Mouse (Mus musculus): Measurements from ENCODE around the gene Capn1. TPM values are rescaled to one million over a fixed set of nuclear protein-coding genes. Genes with fewer than 3 reads are reported as not detected.

The Capn1 gene
- polyA plus RNA-seq, 1 experiment from 2014 or later, result 2.4 TPM

DNA sequence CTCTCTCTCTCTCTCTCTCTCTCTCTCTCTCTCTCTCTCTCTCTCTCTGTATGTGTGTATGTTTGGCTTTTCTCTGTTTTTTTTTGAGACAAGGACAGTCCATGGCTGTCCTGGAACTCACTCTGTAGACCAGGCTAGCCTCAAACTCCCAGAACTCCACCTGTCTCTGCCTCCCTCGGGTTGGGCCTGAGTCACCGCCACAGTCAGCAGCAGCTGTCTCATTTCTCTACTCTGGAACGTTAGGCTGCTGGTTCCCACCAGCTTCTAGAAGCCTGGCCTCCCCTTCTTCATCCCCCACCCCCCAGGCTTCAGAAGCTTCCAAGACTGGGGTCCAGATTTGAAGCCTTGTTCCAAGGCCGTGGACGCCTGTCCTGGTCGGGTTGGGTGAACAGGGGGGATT is 26.1 kb downstream of the Capn1 start:
- Histone ChIP-seq H3K9ac (replicated peaks; ENCODE audit: low read length) (no peak overlapping the region), H3K4me3 (replicated peaks; ENCODE audit: low read depth, low read length) (0 out of 2 replicates have a peak overlapping the region, but pooled peaks have one; percentile 15), H3K27me3 (ENCODE audit: control insufficient read depth, insufficient read depth, low read length) (no peaks in the 10 kb centered on the region), H3K4me2 (ENCODE audit: low read length) (peak overlapping the region; percentile 47; the same call in 1 of the 2 replicates), H3K36me3 (ENCODE audit: control insufficient read depth, insufficient read depth, low read length) (no peaks in the 10 kb centered on the region), H3K9me3 (ENCODE audit: control insufficient read depth, low read length) (no peaks in the 10 kb centered on the region), H3K27ac (replicated peaks; ENCODE audit: low read depth, low read length) (peak overlapping the region; percentile 70), H3K4me1 (ENCODE audit: control insufficient read depth, insufficient read depth, low read length) (peaks cover 7% of the 10 kb centered on the region; the same call in 1 of the 2 replicates)
- no peak for DNase-seq
- no peak for ATAC-seq (ENCODE audit: low FRiP score, low TSS enrichment)
- WGBS, result 70% methylated on average over 6 of the region's 6 CpGs

DNA sequence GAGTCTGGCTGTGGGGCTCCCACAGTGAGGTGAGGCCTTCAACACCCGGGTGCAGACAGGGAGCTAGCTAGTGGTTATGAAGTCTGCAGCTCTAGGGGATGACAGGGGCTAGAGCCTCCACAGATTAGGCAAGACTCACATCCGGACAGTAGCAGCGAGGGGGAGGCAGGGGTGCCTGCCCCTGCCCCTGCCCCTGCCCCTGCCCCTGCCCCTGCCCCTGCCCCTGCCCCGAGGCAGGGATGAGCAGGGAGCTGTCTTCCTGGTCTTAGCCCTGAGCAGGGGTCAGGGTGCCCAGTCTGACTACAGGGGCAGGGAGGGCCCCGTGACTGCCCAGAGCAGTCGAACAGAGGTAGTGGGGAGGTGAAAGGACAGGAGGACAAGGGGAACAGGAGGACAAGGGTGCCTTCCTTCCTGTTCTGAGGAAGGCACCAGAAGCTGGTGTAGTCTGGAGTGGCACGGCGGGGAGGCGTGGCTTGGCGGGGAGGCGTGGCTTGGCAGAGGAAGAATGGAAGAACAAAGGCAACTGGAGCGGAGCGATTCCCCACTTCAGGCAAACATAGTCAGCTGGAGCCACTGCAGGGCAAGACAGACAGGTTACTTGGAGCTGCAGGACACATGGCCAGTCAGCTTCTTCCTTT is 26.8 kb downstream of the Capn1 start:
- Histone ChIP-seq H3K27ac (replicated peaks; ENCODE audit: low read depth, low read length) (peak overlapping the region; percentile 70), H3K27me3 (ENCODE audit: control insufficient read depth, insufficient read depth, low read length) (no peaks in the 10 kb centered on the region), H3K9ac (replicated peaks; ENCODE audit: low read length) (peak overlapping the region; percentile 45; the same call in 1 of the 2 replicates), H3K4me1 (ENCODE audit: control insufficient read depth, insufficient read depth, low read length) (peaks cover 7% of the 10 kb centered on the region; the same call in 1 of the 2 replicates), H3K36me3 (ENCODE audit: control insufficient read depth, insufficient read depth, low read length) (no peaks in the 10 kb centered on the region), H3K9me3 (ENCODE audit: control insufficient read depth, low read length) (no peaks in the 10 kb centered on the region), H3K4me3 (replicated peaks; ENCODE audit: low read depth, low read length) (0 out of 2 replicates have a peak overlapping the region, but pooled peaks have one; percentile 15), H3K4me2 (ENCODE audit: low read length) (peak overlapping the region; percentile 47)
- ATAC-seq (ENCODE audit: low FRiP score, low TSS enrichment) (peak; percentile 60; the same call in 1 of the 2 replicates), DNase-seq (peak; percentile 85)
- WGBS, result 9% methylated on average over 13 of the region's 13 CpGs

DNA sequence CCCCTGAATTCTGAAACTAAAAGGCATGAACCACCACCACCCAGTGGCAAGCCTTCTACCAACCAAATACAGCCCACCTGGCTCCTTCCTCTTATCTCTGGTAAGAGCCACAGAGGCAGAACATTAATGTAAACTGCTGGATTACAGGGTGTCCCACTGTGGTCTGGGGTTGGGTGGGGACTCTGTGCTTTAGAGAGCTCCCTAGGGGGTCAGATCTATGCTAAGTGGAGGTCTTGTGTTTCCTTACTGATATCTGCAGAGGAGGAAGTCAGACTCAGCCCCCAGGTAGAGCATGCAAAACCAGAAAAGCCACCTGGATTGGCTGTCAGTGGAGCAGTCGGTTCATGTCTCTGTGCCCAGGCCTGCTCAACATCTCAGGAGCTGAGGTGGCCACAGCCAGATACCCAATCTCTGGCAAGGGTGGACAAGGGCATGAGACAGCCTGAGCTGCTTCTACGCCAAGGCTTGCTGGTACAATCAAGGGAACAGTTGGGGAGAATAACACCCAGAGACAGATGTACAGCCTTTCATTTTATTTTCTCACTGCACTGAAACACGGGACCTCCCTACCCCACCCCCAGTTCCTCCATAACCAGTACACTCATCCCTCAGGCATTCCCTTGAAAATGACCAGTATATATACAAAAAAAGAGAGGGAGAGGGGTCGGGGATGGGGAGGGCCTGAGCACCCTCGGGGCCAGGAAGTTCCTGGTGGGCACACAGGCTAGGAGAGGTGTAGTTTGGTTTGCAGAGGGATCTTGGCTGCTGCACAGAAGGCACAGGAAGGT is 27.5 kb downstream of the Capn1 start:
- Histone ChIP-seq H3K4me1 (ENCODE audit: control insufficient read depth, insufficient read depth, low read length) (peaks cover 7% of the 10 kb centered on the region; the same call in 1 of the 2 replicates), H3K4me2 (ENCODE audit: low read length) (no peak overlapping the region), H3K9me3 (ENCODE audit: control insufficient read depth, low read length) (no peaks in the 10 kb centered on the region), H3K36me3 (ENCODE audit: control insufficient read depth, insufficient read depth, low read length) (no peaks in the 10 kb centered on the region), H3K4me3 (replicated peaks; ENCODE audit: low read depth, low read length) (no peak overlapping the region), H3K27me3 (ENCODE audit: control insufficient read depth, insufficient read depth, low read length) (no peaks in the 10 kb centered on the region), H3K9ac (replicated peaks; ENCODE audit: low read length) (no peak overlapping the region), H3K27ac (replicated peaks; ENCODE audit: low read depth, low read length) (peak overlapping the region; percentile 70)
- ATAC-seq (ENCODE audit: low FRiP score, low TSS enrichment), result no peak
- WGBS, result 78% methylated on average over 5 of the region's 5 CpGs
- no peak for DNase-seq

DNA sequence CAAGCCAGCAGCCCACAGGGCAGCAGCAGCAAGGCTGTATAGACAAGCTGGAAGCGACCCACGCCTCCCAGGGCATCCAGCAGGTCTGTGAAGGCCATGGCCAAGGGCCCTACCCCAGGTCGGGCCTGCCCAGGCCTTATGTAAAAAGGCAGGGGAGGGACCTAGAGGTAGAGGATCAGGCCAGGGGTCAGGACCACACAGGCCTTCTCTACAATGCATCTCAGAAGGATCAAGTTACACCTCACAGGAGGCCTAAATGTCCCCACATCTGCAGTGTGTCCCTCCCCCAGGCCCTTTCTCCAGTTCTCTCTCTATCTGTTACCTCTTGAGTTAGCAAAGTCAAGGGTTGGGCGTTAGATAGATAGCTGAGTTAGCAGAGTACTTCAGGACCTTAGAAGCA is 29.7 kb downstream of the Capn1 start, which contains the start of gene Slc22a20:
Slc22a20 (minus strand) TSS at position 101 of the 400 bp plus-strand sequence.
- no peaks in the 10 kb centered on the region for H3K36me3 ChIP-seq (ENCODE audit: control insufficient read depth, insufficient read depth, low read length)
- peaks cover 7% of the 10 kb centered on the region; the same call in 1 of the 2 replicates for H3K4me1 ChIP-seq (ENCODE audit: control insufficient read depth, insufficient read depth, low read length)
- ATAC-seq (ENCODE audit: low FRiP score, low TSS enrichment) (no peak), DNase-seq (no peak)
- H3K4me2 ChIP-seq (ENCODE audit: low read length), result no peak within 1 kb of the TSS
- 52% methylated on average over 4 of the region's 4 CpGs for WGBS
- H3K4me3 ChIP-seq (replicated peaks; ENCODE audit: low read depth, low read length), result no peak within 1 kb of the TSS
- no peak within 1 kb of the TSS for H3K27ac ChIP-seq (replicated peaks; ENCODE audit: low read depth, low read length)
- no peaks in the 10 kb centered on the region for H3K27me3 ChIP-seq (ENCODE audit: control insufficient read depth, insufficient read depth, low read length)
- no peak within 1 kb of the TSS for H3K9ac ChIP-seq (replicated peaks; ENCODE audit: low read length)
- no peaks in the 10 kb centered on the region for H3K9me3 ChIP-seq (ENCODE audit: control insufficient read depth, low read length)

DNA sequence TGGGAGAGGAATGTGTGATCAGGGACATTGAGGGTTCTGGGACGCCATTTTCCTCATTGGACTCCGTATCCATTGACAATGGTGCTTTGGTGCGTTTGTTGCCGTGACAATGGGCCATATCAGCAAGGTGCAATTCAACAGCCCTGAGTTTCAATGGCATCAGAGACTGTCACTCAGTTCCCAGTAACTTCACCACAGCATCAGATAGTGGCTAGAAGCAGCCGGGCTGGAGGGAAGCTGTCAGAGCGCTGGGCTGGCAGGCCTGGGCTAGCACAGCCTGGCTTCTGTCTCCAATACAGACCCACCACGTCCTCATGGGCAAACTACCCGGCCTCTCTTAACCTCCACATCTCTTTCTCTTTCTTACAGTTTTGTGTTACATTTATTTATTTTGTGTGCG is 35.2 kb downstream of the Capn1 start:
- ATAC-seq (ENCODE audit: low FRiP score, low TSS enrichment), result no peak
- DNase-seq, result no peak
- Histone ChIP-seq H3K27ac (replicated peaks; ENCODE audit: low read depth, low read length) (no peak overlapping the region), H3K9me3 (ENCODE audit: control insufficient read depth, low read length) (no peaks in the 10 kb centered on the region), H3K4me2 (ENCODE audit: low read length) (no peak overlapping the region), H3K9ac (replicated peaks; ENCODE audit: low read length) (no peak overlapping the region), H3K4me3 (replicated peaks; ENCODE audit: low read depth, low read length) (no peak overlapping the region), H3K27me3 (ENCODE audit: control insufficient read depth, insufficient read depth, low read length) (no peaks in the 10 kb centered on the region), H3K4me1 (ENCODE audit: control insufficient read depth, insufficient read depth, low read length) (no peaks in the 10 kb centered on the region), H3K36me3 (ENCODE audit: control insufficient read depth, insufficient read depth, low read length) (no peaks in the 10 kb centered on the region)
- 84% methylated on average over 9 of the region's 9 CpGs for WGBS

DNA sequence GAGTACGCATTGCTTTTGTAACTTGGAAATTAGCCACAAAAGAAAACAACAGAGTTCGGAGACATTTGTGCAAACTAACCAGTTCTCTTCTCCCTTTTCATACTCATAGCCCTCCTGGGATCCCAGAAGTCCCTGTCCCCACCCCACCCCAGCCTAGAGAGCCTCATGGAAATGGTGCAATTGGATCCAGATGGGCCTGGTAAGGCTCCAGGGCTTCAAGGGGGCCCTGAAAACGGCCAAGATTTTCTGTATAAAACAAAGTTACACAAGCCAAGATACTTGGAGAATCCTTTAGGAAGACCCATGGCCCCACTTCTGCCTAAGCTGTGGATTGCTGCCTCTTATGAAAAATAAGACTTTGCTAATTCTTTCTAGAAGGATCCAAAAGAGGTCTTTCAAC is 38.0 kb downstream of the Capn1 start:
- no peaks in the 10 kb centered on the region for H3K27me3 ChIP-seq (ENCODE audit: control insufficient read depth, insufficient read depth, low read length)
- no peak overlapping the region for H3K4me2 ChIP-seq (ENCODE audit: low read length)
- no peak overlapping the region for H3K9ac ChIP-seq (replicated peaks; ENCODE audit: low read length)
- H3K27ac ChIP-seq (replicated peaks; ENCODE audit: low read depth, low read length), result no peak overlapping the region
- WGBS, result 85% methylated on average over 3 of the region's 3 CpGs
- no peaks in the 10 kb centered on the region for H3K4me1 ChIP-seq (ENCODE audit: control insufficient read depth, insufficient read depth, low read length)
- no peak for ATAC-seq (ENCODE audit: low FRiP score, low TSS enrichment)
- H3K4me3 ChIP-seq (replicated peaks; ENCODE audit: low read depth, low read length), result no peak overlapping the region
- H3K9me3 ChIP-seq (ENCODE audit: control insufficient read depth, low read length), result no peaks in the 10 kb centered on the region
- no peaks in the 10 kb centered on the region for H3K36me3 ChIP-seq (ENCODE audit: control insufficient read depth, insufficient read depth, low read length)
- DNase-seq, result no peak

DNA sequence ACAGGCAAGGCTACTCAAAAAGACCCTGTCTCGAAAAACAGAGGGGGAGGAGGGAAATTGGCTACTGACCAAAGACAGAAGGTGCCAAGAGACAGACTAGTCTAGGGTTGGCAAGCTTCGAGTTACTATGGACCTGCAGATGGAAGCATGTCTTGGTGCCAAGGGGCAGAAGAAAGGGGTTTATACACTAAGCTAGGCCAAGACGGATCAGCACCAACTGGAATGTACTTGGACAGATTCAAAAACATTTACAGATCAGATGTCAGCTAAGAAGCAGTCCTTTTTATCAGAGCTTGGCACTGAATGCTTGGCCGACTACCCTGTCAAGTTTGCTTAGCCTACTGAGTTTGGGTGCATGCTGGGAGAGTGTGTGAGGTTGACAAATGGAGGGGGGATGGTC is 40.0 kb downstream of the Capn1 start:
- no peaks in the 10 kb centered on the region for H3K36me3 ChIP-seq (ENCODE audit: control insufficient read depth, insufficient read depth, low read length)
- no peaks in the 10 kb centered on the region for H3K27me3 ChIP-seq (ENCODE audit: control insufficient read depth, insufficient read depth, low read length)
- H3K27ac ChIP-seq (replicated peaks; ENCODE audit: low read depth, low read length), result no peak overlapping the region
- no peak overlapping the region for H3K9ac ChIP-seq (replicated peaks; ENCODE audit: low read length)
- ATAC-seq (ENCODE audit: low FRiP score, low TSS enrichment) (no peak; the same call in 1 of the 2 replicates), DNase-seq (no peak)
- no peak overlapping the region for H3K4me3 ChIP-seq (replicated peaks; ENCODE audit: low read depth, low read length)
- 78% methylated on average over 4 of the region's 4 CpGs for WGBS
- no peaks in the 10 kb centered on the region for H3K9me3 ChIP-seq (ENCODE audit: control insufficient read depth, low read length)
- no peaks in the 10 kb centered on the region for H3K4me1 ChIP-seq (ENCODE audit: control insufficient read depth, insufficient read depth, low read length)
- no peak overlapping the region for H3K4me2 ChIP-seq (ENCODE audit: low read length)

DNA sequence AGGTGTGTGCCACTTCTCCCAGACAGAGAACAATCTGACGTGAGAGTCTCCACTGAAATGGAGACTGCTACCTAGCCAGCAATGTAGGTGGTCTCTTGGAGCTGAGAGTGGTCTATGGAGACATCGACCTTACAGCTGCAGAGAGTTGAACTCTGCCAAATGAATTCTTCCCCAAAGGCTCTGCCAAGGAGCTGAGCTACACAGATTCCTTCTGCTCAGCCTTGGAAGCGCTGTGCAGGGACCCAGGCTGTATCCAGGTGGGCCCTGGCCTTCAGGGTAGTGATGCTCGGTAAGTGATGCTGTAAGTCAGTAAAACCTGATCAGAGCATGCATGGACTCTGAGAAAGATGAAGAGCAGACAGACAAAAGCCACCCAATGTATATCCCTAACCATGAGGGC is 40.6 kb downstream of the Capn1 start:
- Histone ChIP-seq H3K27ac (replicated peaks; ENCODE audit: low read depth, low read length) (no peak overlapping the region), H3K4me1 (ENCODE audit: control insufficient read depth, insufficient read depth, low read length) (no peaks in the 10 kb centered on the region), H3K9me3 (ENCODE audit: control insufficient read depth, low read length) (no peaks in the 10 kb centered on the region), H3K4me2 (ENCODE audit: low read length) (no peak overlapping the region), H3K27me3 (ENCODE audit: control insufficient read depth, insufficient read depth, low read length) (no peaks in the 10 kb centered on the region), H3K36me3 (ENCODE audit: control insufficient read depth, insufficient read depth, low read length) (no peaks in the 10 kb centered on the region), H3K9ac (replicated peaks; ENCODE audit: low read length) (no peak overlapping the region), H3K4me3 (replicated peaks; ENCODE audit: low read depth, low read length) (no peak overlapping the region)
- no peak for DNase-seq
- ATAC-seq (ENCODE audit: low FRiP score, low TSS enrichment), result no peak
- WGBS, result 74% methylated on average over 4 of the region's 4 CpGs
